Mouse (Mus musculus) small intestine, adult 2 months (tissue): Measurements from ENCODE around the gene Adgb. TPM values are rescaled to one million over a fixed set of nuclear protein-coding genes. Genes with fewer than 3 reads are reported as not detected.

Source experiments
- H3K27ac ChIP-seq: fragments of 200-500 bp; 2 replicates; pipeline ENCODE4 v1.5.1; 2012; ENCODE audit warnings: low read depth, low read length, control low read depth, inconsistent platforms; ENCODE audit not compliant: insufficient read depth
- H3K27me3 ChIP-seq: fragments of 200-500 bp; 2 replicates; pipeline ENCODE4 v1.6.1; 2012; ENCODE audit warnings: mild to moderate bottlenecking, moderate library complexity, low read length, inconsistent platforms; ENCODE audit not compliant: control insufficient read depth, insufficient read depth
- H3K36me3 ChIP-seq: fragments of 200-500 bp; 2 replicates; pipeline ENCODE4 v1.6.1; 2012; ENCODE audit warnings: mild to moderate bottlenecking, low read length, control low read depth, inconsistent platforms; ENCODE audit not compliant: control insufficient read depth, insufficient read depth
- H3K4me1 ChIP-seq: fragments of 200-500 bp; 2 replicates; pipeline ENCODE4 v1.6.1; 2012; ENCODE audit warnings: low read length, inconsistent platforms, mixed read lengths; ENCODE audit not compliant: control insufficient read depth, insufficient read depth, insufficient read length
- H3K4me3 ChIP-seq: fragments of 200-500 bp; 2 replicates; pipeline ENCODE4 v1.5.1; 2012; ENCODE audit warnings: low read depth, mild to moderate bottlenecking, control low read depth, inconsistent platforms, low read length, moderate library complexity
- CTCF ChIP-seq: fragments of 200-500 bp; IDR thresholded peaks from 2 replicates; pipeline ENCODE4 v1.5.1; 2012; ENCODE audit warnings: low read depth, mild to moderate bottlenecking, control low read depth, inconsistent platforms, low read length, moderate library complexity, mixed read lengths; ENCODE audit not compliant: insufficient replicate concordance, insufficient read length; ENCODE audit errors: extremely low read depth
- POLR2A ChIP-seq: fragments of 200-500 bp; IDR thresholded peaks from 2 replicates; pipeline ENCODE4 v1.6.1; 2012; ENCODE audit warnings: low read depth, mild to moderate bottlenecking, control low read depth, inconsistent platforms, low read length, moderate library complexity
- WGBS: fragments of 180-500 bp; shearing (Covaris S2); methylation state at CpG from one replicate; pipeline ENCODE4 v1.1.7; 2018; 5-methylcytosine and 5-hydroxymethylcytosine counted together
- polyA plus RNA-seq: library from polyadenylated mRNA; depleted of rRNA; stranded (reverse); fragments of >200 nt; gene quantifications from 2 replicates; pipeline ENCODE4 v1.2.3, GENCODE M21; 2012

Adgb gene
- polyA plus RNA-seq, 1 experiment: not detected

GRCm38 (mm10) chr10:10352184-10352583 is 119.9 kb downstream of the Adgb start:
- WGBS: 77% methylated on average over 3 of the region's 3 CpGs
- TF ChIP-seq POLR2A (no peak), CTCF (no peak)
- Histone ChIP-seq H3K27ac (no peak overlapping the region), H3K36me3 (no peaks in the 10 kb centered on the region), H3K4me1 (no peaks in the 10 kb centered on the region), H3K4me3 (no peak overlapping the region), H3K27me3 (no peaks in the 10 kb centered on the region)

- TF ChIP-seq CTCF (no peak), POLR2A (no peak)
Measured at GRCm38 (mm10) chr10:10350550-10350949, 121.6 kb downstream of the Adgb start.

GRCm38 (mm10) chr10:10343930-10344329 is 128.2 kb downstream of the Adgb start:
- no peak overlapping the region for H3K4me3 ChIP-seq
- TF ChIP-seq POLR2A (no peak), CTCF (no peak)
- WGBS: 71% methylated on average over 3 of the region's 3 CpGs

More at GRCm38 (mm10) chr10:10350550-10350949, 121.6 kb downstream of the Adgb start:
- no peaks in the 10 kb centered on the region for H3K36me3 ChIP-seq
- no peaks in the 10 kb centered on the region for H3K4me1 ChIP-seq
- no peak overlapping the region for H3K4me3 ChIP-seq
- 82% methylated on average over 3 of the region's 3 CpGs for WGBS
- H3K27me3 ChIP-seq: no peaks in the 10 kb centered on the region
- H3K27ac ChIP-seq: no peak overlapping the region

GRCm38 (mm10) chr10:10325560-10325959 is 146.6 kb downstream of the Adgb start:
- Histone ChIP-seq H3K27me3 (no peaks in the 10 kb centered on the region), H3K4me1 (no peaks in the 10 kb centered on the region), H3K36me3 (no peaks in the 10 kb centered on the region), H3K4me3 (no peak overlapping the region), H3K27ac (no peak overlapping the region)
- 86% methylated on average over 2 of the region's 2 CpGs for WGBS
- TF ChIP-seq POLR2A (no peak), CTCF (no peak)

More at GRCm38 (mm10) chr10:10343930-10344329, 128.2 kb downstream of the Adgb start:
- H3K27me3 ChIP-seq: no peaks in the 10 kb centered on the region
- no peak overlapping the region for H3K27ac ChIP-seq
- H3K4me1 ChIP-seq: no peaks in the 10 kb centered on the region
- no peaks in the 10 kb centered on the region for H3K36me3 ChIP-seq

- no peak overlapping the region for H3K4me3 ChIP-seq
- no peak for TF ChIP-seq POLR2A
- TF ChIP-seq CTCF: no peak
- H3K27me3 ChIP-seq: no peaks in the 10 kb centered on the region
- no peaks in the 10 kb centered on the region for H3K36me3 ChIP-seq
- no peak overlapping the region for H3K27ac ChIP-seq
- H3K4me1 ChIP-seq: no peaks in the 10 kb centered on the region
- 70% methylated on average over 11 of the region's 11 CpGs for WGBS
Measured at GRCm38 (mm10) chr10:10322961-10323360, 149.2 kb downstream of the Adgb start.

GRCm38 (mm10) chr10:10321119-10321781 is 150.9 kb downstream of the Adgb start:
- Histone ChIP-seq H3K27me3 (no peaks in the 10 kb centered on the region), H3K4me1 (no peaks in the 10 kb centered on the region), H3K36me3 (no peaks in the 10 kb centered on the region), H3K4me3 (no peak overlapping the region), H3K27ac (no peak overlapping the region)
- TF ChIP-seq CTCF: peak; percentile 83; the same call in 1 of the 2 replicates
- no peak for TF ChIP-seq POLR2A
- 8% methylated on average over 20 of the region's 20 CpGs for WGBS

DNA sequence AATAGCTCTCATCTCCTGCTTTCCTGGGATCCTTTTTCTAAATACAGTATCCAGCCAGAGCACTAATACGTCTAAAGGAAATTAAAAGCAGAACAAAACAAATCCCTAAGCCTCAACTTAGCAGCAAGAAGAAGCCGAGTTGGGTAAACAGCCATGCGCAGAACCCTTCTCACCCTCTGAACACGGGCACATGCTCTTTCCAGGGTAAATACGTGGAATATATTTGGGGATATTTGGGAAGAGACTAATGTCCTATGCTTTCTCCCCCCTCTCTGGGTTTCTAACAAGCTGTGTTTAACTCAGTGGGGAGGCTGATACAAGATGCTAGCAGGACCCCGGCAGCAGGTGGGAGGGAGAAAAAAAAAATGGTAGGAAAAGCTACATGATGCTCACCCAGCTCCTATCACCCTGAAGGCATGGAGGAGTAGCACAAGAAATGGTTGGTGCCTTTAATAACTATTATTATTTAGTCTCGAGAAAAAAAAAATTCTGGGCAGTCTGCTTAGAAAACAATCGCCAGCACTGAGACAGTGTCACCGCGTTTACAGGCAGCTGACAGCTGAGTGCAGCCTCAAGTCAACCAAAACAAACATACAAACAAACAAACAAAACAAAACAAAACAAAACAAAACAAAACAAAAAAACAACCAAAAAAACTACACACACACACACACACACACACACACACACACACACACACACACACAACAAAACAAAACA is 151.6 kb downstream of the Adgb start:
- 72% methylated on average over 10 of the region's 10 CpGs for WGBS
- no peaks in the 10 kb centered on the region for H3K4me1 ChIP-seq
- H3K36me3 ChIP-seq: no peaks in the 10 kb centered on the region
- TF ChIP-seq POLR2A (no peak), CTCF (no peak)
- no peak overlapping the region for H3K4me3 ChIP-seq
- no peaks in the 10 kb centered on the region for H3K27me3 ChIP-seq
- no peak overlapping the region for H3K27ac ChIP-seq
